ENCODE assay signal across 10 mouse cellular contexts in genomic region chr4:86897411-86897810, GRCm38 (mm10). TPM values are rescaled to one million over a fixed set of nuclear protein-coding genes. Genes with fewer than 3 reads are reported as not detected.
DNase-seq lines count a peak whose midpoint lies in the region; TF ChIP-seq lines count a peak whose summit lies in the region.
"Had no signal": no experiment of that assay in that cellular context is flagged by ENCODE, and none has a peak within 500 bp of the region (broad histone marks: within the 10 kb centered on the region; RNA-seq: fewer than 3 reads in every experiment).

No protein-coding gene starts in this region.

- no peak overlapping the region for H3K27ac ChIP-seq in thymus, adult 2 months (ENCODE audit: control insufficient read depth, insufficient read depth, low read length)
- H3K27ac ChIP-seq: embryonic facial prominence, embryonic 13.5 days; lung, embryonic 15.5 days had no signal

- peak; percentile 51 to 65 for DNase-seq in lung, adult 18-20 months
- DNase-seq in lung, adult 2 months = no peak
- DNase-seq in heart, adult 8-10 months (ENCODE audit: low spot score) = peak; percentile 72
- peak; percentile 52 for DNase-seq in kidney, postnatal 14 days
- DNase-seq in right cerebral cortex, postnatal 14 days = no peak
- no peak for DNase-seq in cerebellum, adult 9-11 months
- no peak for DNase-seq in thymus, adult 2 months
- DNase-seq: cerebellum, adult 2 months had no signal

- H3K4me1 ChIP-seq in lung, adult 2 months (ENCODE audit: control insufficient read depth, insufficient read depth, low read length) = peaks cover 13% of the 10 kb centered on the region
- H3K4me1 ChIP-seq in thymus, adult 2 months (replicated peaks; ENCODE audit: control insufficient read depth, insufficient read depth, low read length) = no peaks in the 10 kb centered on the region
- H3K4me1 ChIP-seq: embryonic facial prominence, embryonic 13.5 days had no signal

- no peak overlapping the region for H3K4me3 ChIP-seq in lung, adult 2 months (replicated peaks; ENCODE audit: extremely low read depth, low read depth, low read length)
- H3K4me3 ChIP-seq in thymus, adult 2 months (ENCODE audit: control insufficient read depth, insufficient read depth, low read length) = no peak overlapping the region
- H3K4me3 ChIP-seq: embryonic facial prominence, embryonic 13.5 days; lung, embryonic 15.5 days had no signal

- H3K36me3 ChIP-seq in thymus, adult 2 months (ENCODE audit: control insufficient read depth, insufficient read depth, low read length) = no peaks in the 10 kb centered on the region
- H3K36me3 ChIP-seq: embryonic facial prominence, embryonic 13.5 days; lung, embryonic 15.5 days had no signal

- TF ChIP-seq CTCF in lung, adult 2 months (IDR thresholded peaks at IDR 0.05; ENCODE audit: insufficient read depth, low read length) = no peak
- TF ChIP-seq CTCF in thymus, adult 2 months (IDR thresholded peaks at IDR 0.05; ENCODE audit: borderline replicate concordance, control insufficient read depth, extremely low read depth, insufficient read depth, low read length, poor library complexity) = no peak

- no peaks in the 10 kb centered on the region for H3K27me3 ChIP-seq in thymus, adult 2 months (ENCODE audit: control insufficient read depth, insufficient read depth, low read length)
- H3K27me3 ChIP-seq: embryonic facial prominence, embryonic 13.5 days; lung, embryonic 15.5 days had no signal

- 42% methylated on average over 7 of the region's 7 CpGs for WGBS in lung, adult 2 months
- WGBS in thymus, adult 2 months = 93% methylated on average over 7 of the region's 7 CpGs

- TF ChIP-seq POLR2A in lung, adult 2 months (IDR thresholded peaks at IDR 0.05; ENCODE audit: borderline replicate concordance, extremely low read depth, low read depth, low read length) = no peak
- no peak for TF ChIP-seq POLR2A in thymus, adult 2 months (IDR thresholded peaks at IDR 0.05; ENCODE audit: control insufficient read depth, extremely low read depth, insufficient read depth, low read length, poor library complexity)

RNA-seq across cellular contexts. Expression of gene Acer2, which starts 23.2 kb away (rescaled TPM):
- polyA plus RNA-seq in lung, adult 2 months (2012; rRNA removed) = 179 and 323 TPM in 2 replicates
- total RNA-seq in heart, adult 8-10 months (2022) = 10 to 100 TPM; 15.3 to 17.8 (median 17.6) TPM
- polyA plus RNA-seq in thymus, adult 2 months (2012; rRNA removed) = 4.5 and 6.2 TPM in 2 replicates

RNA-seq across cellular contexts. Expression of gene Rps6, which starts 40.2 kb away (rescaled TPM):
- 405 and 533 TPM in 2 replicates for polyA plus RNA-seq in lung, adult 2 months (2012; rRNA removed)
- 100 to 1,000 TPM; 483 to 550 (median 520) TPM for total RNA-seq in heart, adult 8-10 months (2022)
- 826 and 880 TPM in 2 replicates for polyA plus RNA-seq in thymus, adult 2 months (2012; rRNA removed)

Comparison
In these comparisons a context has a peak if more than half of its experiments do, and no peak if none do; other contexts are left out.
1. DNase-seq: peak in lung, adult 18-20 months (2 of 2), heart, adult 8-10 months (single experiment) and kidney, postnatal 14 days (single experiment); none in lung, adult 2 months (single experiment), right cerebral cortex, postnatal 14 days (single experiment), cerebellum, adult 9-11 months (single experiment) and thymus, adult 2 months (single experiment).
2. RNA of gene Acer2, which starts 23.2 kb away (polyA plus RNA-seq): 179 to 323 TPM in lung, adult 2 months; 4.5 to 6.2 TPM in thymus, adult 2 months; every median in the first group is over 10 times any median in the second.